Mouse (Mus musculus): ENCODE results near the gene Gabre.
A peak's percentile ranks its signal among the peaks of the same experiment; 100 is the strongest.

Gene Gabre

DNA sequence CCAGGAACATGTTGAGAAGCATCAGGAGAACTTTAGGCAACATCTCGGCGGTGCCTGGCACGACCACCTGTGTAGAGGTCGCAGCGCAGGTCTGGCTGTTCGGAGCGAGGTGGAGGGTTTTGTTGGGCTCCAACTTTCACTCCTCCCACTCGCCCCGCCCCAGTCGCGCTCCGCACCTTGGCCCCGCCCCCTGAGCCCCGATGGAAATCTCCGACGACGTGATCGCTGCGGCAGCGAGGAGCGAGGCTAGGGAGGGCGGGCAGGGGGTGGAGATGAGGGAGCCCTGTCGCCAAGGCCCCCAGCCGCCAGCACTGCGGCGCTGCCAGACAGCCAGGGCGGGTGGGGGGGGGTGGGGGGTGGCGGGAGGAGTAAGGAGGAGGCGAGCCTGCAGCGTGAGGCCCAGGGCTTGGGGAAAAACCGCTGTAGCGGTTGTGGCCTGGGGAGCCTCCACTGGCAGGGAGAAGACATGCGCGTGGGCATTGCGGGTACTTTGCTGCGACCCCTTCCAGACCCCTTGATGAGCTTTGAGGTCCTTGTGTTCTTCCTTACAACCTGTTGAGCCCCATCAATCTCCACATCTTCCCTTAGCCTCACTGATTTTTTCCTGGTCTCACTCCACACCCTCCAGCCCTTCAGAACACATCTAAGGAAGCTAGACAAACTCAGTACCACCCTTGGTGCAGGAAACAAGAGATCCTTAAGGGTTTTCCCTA is at the start of gene Gabre:
Gene Gabre, minus strand, starts transcription at position 145 of the 713 bp plus-strand sequence.
- DNase-seq (ENCODE audit: extremely low spot score) = peak; percentile 65

DNA sequence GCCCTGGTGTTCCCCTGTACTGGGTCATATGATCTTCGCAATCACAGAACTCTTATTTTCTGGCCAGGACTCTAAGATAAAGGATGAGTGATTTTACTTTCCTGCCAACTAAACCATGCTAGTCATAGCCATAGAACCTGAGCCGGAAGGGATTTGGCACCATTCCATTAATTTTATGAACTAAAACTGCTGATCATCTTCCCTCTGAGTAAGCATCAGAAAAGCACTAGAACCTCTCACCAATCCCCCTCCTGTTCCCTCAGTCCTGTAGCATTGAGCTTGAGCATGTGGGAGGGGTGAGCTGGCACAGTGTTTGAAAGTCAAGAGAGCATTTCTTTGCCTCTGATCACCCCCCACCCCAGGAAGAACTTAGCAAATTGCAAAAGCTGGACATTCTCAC is 23.2 kb upstream of the Gabre start:
- no peak for DNase-seq (ENCODE audit: extremely low spot score)

DNA sequence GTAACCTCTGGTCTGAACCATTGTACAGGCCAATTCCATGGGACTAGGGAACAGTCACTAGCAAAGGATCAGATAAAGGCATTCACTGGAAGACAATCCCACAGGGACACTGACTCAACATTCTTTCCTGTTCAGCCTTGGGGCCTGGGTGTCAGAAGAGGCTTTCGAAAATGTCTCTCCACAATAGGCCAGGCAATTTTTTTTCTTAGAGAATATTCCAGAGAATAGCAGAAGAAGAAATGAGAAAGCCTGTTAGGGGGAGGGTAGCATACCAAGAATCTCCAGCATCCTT is 715 bp upstream of the Gabre start:
- DNase-seq (ENCODE audit: extremely low spot score) = no peak

DNA sequence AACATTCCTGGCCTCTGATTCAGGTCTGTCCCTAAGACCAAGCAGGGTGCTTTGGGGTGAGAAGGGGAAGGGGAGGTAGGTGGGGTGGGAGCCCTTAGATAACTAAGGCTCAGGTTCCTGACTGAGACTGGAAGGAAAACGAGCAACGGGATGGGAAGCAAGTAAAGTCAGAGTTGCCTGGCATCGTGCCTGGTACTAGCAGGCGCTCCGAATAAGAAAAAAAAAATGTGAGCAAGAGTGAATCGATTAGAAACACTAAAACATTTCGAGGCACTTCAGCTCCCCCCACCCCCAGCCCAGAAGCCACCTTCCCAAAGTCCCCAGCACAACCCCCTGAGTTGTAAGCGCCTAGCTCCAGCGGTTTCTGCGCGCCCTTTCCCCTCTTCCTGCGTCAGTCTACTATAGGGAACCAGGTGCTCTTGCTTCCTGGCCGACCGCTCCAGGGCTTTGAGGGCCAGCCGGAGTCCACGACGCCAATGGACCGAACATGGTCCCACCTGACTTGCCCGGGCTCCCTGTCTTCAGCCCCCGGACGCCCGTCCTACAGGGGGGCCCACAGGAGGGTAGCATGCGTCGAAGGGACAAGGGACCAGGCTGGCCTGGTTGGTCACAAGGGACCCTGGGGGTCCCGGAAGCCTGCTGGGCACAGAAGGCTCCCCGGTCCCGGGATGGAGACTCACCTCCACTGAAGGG is 491 bp downstream of the Gabre start:
- DNase-seq (ENCODE audit: extremely low spot score) = no peak

DNA sequence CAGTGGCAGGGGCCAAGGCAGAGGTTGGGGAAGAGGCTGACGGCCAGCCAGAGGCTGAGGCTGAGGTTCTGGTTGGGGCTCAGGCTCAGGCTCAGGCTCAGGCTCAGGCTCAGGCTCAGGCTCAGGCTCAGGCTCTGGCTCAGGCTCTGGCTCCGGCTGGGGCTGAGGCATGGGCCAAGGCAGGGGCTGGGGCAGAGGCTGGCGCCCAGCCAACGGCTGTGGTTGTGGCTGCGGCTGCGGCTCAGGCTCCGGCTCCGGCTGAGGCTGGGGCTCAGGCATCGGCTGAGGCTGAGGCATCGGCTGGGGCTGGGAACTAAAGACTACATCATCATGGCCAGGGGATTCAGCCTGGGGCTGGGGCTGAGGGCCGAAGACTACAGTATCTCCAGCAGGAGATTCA is 4.0 kb downstream of the Gabre start:
- no peak for DNase-seq (ENCODE audit: extremely low spot score)

DNA sequence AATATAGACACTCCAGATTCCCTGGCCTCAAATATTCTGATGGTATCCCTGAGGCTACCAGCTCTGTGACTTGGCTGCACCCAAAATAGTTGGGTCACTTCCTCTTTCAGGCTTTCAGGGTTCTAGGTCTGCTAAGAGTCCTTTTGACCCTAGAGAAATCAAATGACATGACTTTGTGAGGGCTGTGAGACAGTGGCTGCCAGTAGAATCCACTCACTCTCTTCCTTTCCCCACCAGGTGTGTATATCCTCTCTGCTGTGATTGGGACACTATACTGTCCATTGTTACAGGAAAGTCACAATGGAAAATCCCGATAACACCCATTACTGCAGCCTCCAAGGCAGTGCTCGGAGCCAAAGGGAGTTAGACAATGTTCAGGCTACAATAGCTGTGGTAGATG is 52.9 kb downstream of the Gabre start, which contains the start of gene Magea4:
Gene Magea4, plus strand, starts transcription at position 301 of the 400 bp plus-strand sequence.
- DNase-seq (ENCODE audit: extremely low spot score) = no peak

Data from embryo, embryonic 9.5 days (tissue).